In genomic region chr2:109918592-109919262, GRCm38 (mm10) we compare ENCODE assay signal across 8 mouse cellular contexts. TPM values are rescaled to one million over a fixed set of nuclear protein-coding genes. Genes with fewer than 3 reads are reported as not detected.
DNase-seq lines count a peak whose midpoint lies in the region; ATAC-seq and TF ChIP-seq lines count a peak whose summit lies in the region.

No protein-coding gene starts in this region.

- intact Hi-C loops in heart, postnatal 10 days (cut with DNase I) = no loop called here

- H3K36me3 ChIP-seq in lung, embryonic 15.5 days = no peaks in the 10 kb centered on the region
- H3K36me3 ChIP-seq in limb, embryonic 11.5 days (ENCODE audit: control insufficient read depth, insufficient read depth, low read length) = no peaks in the 10 kb centered on the region

- peak overlapping the region; percentile 74 for H3K9ac ChIP-seq in lung, embryonic 15.5 days
- H3K9ac ChIP-seq in limb, embryonic 11.5 days (ENCODE audit: low read length) = peak overlapping the region; percentile 93

- TF ChIP-seq POLR2A in olfactory bulb, adult 2 months (IDR thresholded peaks at IDR 0.05; ENCODE audit: insufficient read depth, low read depth, low read length) = no peak

- H3K4me2 ChIP-seq in lung, embryonic 15.5 days = peak overlapping the region; percentile 93
- H3K4me2 ChIP-seq in limb, embryonic 11.5 days (ENCODE audit: low read depth, severe bottlenecking) = peak overlapping the region; percentile 80

- peaks cover 19% of the 10 kb centered on the region for H3K4me1 ChIP-seq in lung, embryonic 15.5 days
- H3K4me1 ChIP-seq in limb, embryonic 11.5 days (ENCODE audit: control insufficient read depth, insufficient read depth, low read length) = peaks cover 6% of the 10 kb centered on the region; the same call in 1 of the 2 replicates
- H3K4me1 ChIP-seq in olfactory bulb, adult 2 months (ENCODE audit: control insufficient read depth, insufficient read depth, low read length) = 0 out of 2 replicates have a peak, but pooled peaks cover 5% of the 10 kb centered on the region

- peak overlapping the region; percentile 74 for H3K4me3 ChIP-seq in lung, embryonic 15.5 days
- H3K4me3 ChIP-seq in limb, embryonic 11.5 days (ENCODE audit: low read depth, low read length) = peak overlapping the region; percentile 88
- H3K4me3 ChIP-seq in olfactory bulb, adult 2 months (ENCODE audit: insufficient read depth, low read depth, low read length) = peak overlapping the region; percentile 97

- H3K27ac ChIP-seq in lung, embryonic 15.5 days = no peak overlapping the region
- no peak overlapping the region for H3K27ac ChIP-seq in limb, embryonic 11.5 days (replicated peaks; ENCODE audit: low read depth, low read length)
- peak overlapping the region; percentile 86; the same call in 1 of the 2 replicates for H3K27ac ChIP-seq in olfactory bulb, adult 2 months (ENCODE audit: insufficient read depth, low read depth, low read length)

- ATAC-seq in lung, embryonic 15.5 days (ENCODE audit: borderline replicate concordance, extremely low read depth, low FRiP score, low TSS enrichment) = no peak
- no peak for ATAC-seq in limb, embryonic 11.5 days (ENCODE audit: insufficient number of reproducible peaks, low FRiP score, low TSS enrichment, low read depth)

- H3K9me3 ChIP-seq in lung, embryonic 15.5 days = no peaks in the 10 kb centered on the region
- no peaks in the 10 kb centered on the region for H3K9me3 ChIP-seq in limb, embryonic 11.5 days (ENCODE audit: control insufficient read depth, low read length)

- DNase-seq in lung, postnatal 25 days (ENCODE audit: low spot score) = no peak
- peak; percentile 40 to 45 for DNase-seq in cerebellum, postnatal 10 days
- peak; percentile 35 to 45 for DNase-seq in heart, postnatal 10 days
- peak; percentile 57 for DNase-seq in limb, embryonic 11.5 days (ENCODE audit: low spot score)
- no peak for DNase-seq in thymus, postnatal 25 days
- no peak for DNase-seq in frontal cortex, postnatal 10 days (ENCODE audit: low spot score in 2 of 2)

- peaks cover 44% of the 10 kb centered on the region for H3K27me3 ChIP-seq in lung, embryonic 15.5 days
- H3K27me3 ChIP-seq in limb, embryonic 11.5 days (ENCODE audit: control insufficient read depth, insufficient read depth, low read length) = no peaks in the 10 kb centered on the region

- 12% methylated on average over 22 of the region's 22 CpGs for WGBS in lung, embryonic 15.5 days
- 9% methylated on average over 22 of the region's 22 CpGs for whole genome bisulfite sequencing in limb, embryonic 11.5 days
- WGBS in olfactory bulb, adult 2 months = 8% methylated on average over 22 of the region's 22 CpGs

- TF ChIP-seq CTCF in olfactory bulb, adult 2 months (IDR thresholded peaks at IDR 0.05; ENCODE audit: insufficient read depth, low read depth, low read length) = no peak

RNA-seq across cellular contexts. Expression of gene Lgr4, which starts 1.3 kb away (rescaled TPM):
- 2.9 and 3.0 TPM in 2 replicates for polyA plus RNA-seq in lung, embryonic 15.5 days (2015; fragmentation: Nextera tagmentation; extraction: Ambion mirVana)
- 10 to 100 TPM; 34.3 to 36.6 TPM for total RNA-seq in heart, postnatal 10 days (2021)
- polyA plus RNA-seq in limb, embryonic 11.5 days (2014; fragmentation: Nextera tagmentation; extraction: Ambion mirVana) = 14.8 and 15.1 TPM in 2 replicates
- not detected in 2 replicates for polyA plus RNA-seq in olfactory bulb, adult 2 months (2012; ENCODE audit: insufficient read depth, insufficient read length, low replicate concordance, missing spikeins)

RNA-seq across cellular contexts. Expression of gene Lin7c, which starts 28.1 kb away (rescaled TPM):
- 55.9 and 56.4 TPM in 2 replicates for polyA plus RNA-seq in lung, embryonic 15.5 days (2015; fragmentation: Nextera tagmentation; extraction: Ambion mirVana)
- 10 to 100 TPM; 55.1 to 56.9 TPM for total RNA-seq in heart, postnatal 10 days (2021)
- 64.3 and 69.2 TPM in 2 replicates for polyA plus RNA-seq in limb, embryonic 11.5 days (2014; fragmentation: Nextera tagmentation; extraction: Ambion mirVana)
- not detected in 2 replicates for polyA plus RNA-seq in olfactory bulb, adult 2 months (2012; ENCODE audit: insufficient read depth, insufficient read length, low replicate concordance, missing spikeins)

Comparison
In these comparisons a context has a peak if more than half of its experiments do, and no peak if none do; other contexts are left out.
1. DNase-seq: peak in cerebellum, postnatal 10 days (2 of 2), heart, postnatal 10 days (2 of 2) and limb, embryonic 11.5 days (single experiment); none in lung, postnatal 25 days (single experiment), thymus, postnatal 25 days (single experiment) and frontal cortex, postnatal 10 days (0 of 2).
2. Peak in every context shown above with its lines, with median percentiles within 50 percentile points of each other: H3K4me3 ChIP-seq.